Mouse (Mus musculus) E14TG2a.4 (cell line): ENCODE measurements around the gene Bdp1.

ENCODE experiments used
- H3K27me3 ChIP-seq: 2 replicates; pipeline ENCODE4 v1.6.1; 2014; ENCODE audit warnings: low read length, control low read depth; ENCODE audit not compliant: insufficient read depth
- H3K36me3 ChIP-seq: 2 replicates; pipeline ENCODE4 v1.6.1; 2014; ENCODE audit warnings: low read length, control low read depth; ENCODE audit not compliant: insufficient read depth
- H3K4me1 ChIP-seq: replicated peaks from 2 replicates; pipeline ENCODE4 v1.6.1; 2014; ENCODE audit warnings: low read depth, low read length, control low read depth
- H3K4me3 ChIP-seq: replicated peaks from 2 replicates; pipeline ENCODE4 v1.5.1; 2014; ENCODE audit warnings: mild to moderate bottlenecking, low read length
- H3K9me3 ChIP-seq: 2 replicates; pipeline ENCODE4 v1.6.1; 2014; ENCODE audit warnings: low read length, control low read depth
- CTCF ChIP-seq: conservative IDR thresholded peaks from 2 replicates; pipeline ENCODE4 v1.5.1; 2014; ENCODE audit warnings: low read length
- NANOG ChIP-seq: IDR thresholded peaks from 2 replicates; pipeline ENCODE4 v1.6.1; 2014; ENCODE audit warnings: borderline replicate concordance, low read length, mixed read lengths
- POU5F1 ChIP-seq: IDR thresholded peaks from 2 replicates; pipeline ENCODE4 v1.6.1; 2014; ENCODE audit warnings: low read length, borderline replicate concordance

The Bdp1 gene

DNA sequence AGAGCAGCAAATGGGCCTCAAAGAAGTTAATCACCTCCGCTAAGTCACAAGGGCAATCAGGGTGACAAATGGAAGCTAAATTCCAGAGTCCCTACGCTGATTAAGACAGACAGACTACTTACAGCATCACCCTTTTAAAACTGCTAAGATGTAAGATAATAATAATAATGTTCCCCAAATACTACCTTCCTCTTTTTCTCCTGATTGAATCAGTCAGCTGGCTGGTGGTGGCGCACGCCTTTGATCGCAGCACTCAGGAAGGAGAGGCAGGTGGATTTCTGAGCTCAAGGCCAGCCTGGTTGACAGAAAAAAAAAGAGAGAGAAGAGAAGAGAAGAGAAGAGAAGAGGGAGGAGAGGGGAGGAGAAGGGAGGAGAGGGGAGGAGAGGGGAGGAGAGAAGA is 133.8 kb downstream of the Bdp1 start:
- Histone ChIP-seq H3K27me3 (no peaks in the 10 kb centered on the region), H3K9me3 (no peaks in the 10 kb centered on the region), H3K4me3 (no peak overlapping the region), H3K4me1 (peaks cover 11% of the 10 kb centered on the region), H3K36me3 (peaks cover 24% of the 10 kb centered on the region)
- TF ChIP-seq POU5F1 (no peak), CTCF (no peak), NANOG (no peak)
